Mouse (Mus musculus) cerebellum, adult 2 months (tissue): ENCODE results near the gene Trp53bp2.

ENCODE experiments used
- CTCF ChIP-seq: fragments of 200-500 bp; IDR thresholded peaks from 2 replicates; pipeline ENCODE4 v1.5.1; 2011; ENCODE audit warnings: low read depth, mild to moderate bottlenecking, control low read depth, low read length, moderate library complexity, borderline replicate concordance; ENCODE audit not compliant: insufficient read depth
- POLR2A ChIP-seq: fragments of 200-500 bp; IDR thresholded peaks from 2 replicates; pipeline ENCODE4 v1.6.1; 2011; ENCODE audit warnings: low read length, control low read depth, borderline replicate concordance; ENCODE audit not compliant: insufficient read depth

- TF ChIP-seq CTCF (no peak), POLR2A (no peak)
These were observed 39.5 kb downstream of the Trp53bp2 start for GRCm38 (mm10) chr1:182448276-182449035.
